Mouse (Mus musculus) MEL (cell line): Measurements from ENCODE around the gene Wasf2. TPM values are rescaled to one million over a fixed set of nuclear protein-coding genes. Genes with fewer than 3 reads are reported as not detected.

Source experiments
- DNase-seq: peaks from one replicate; pipeline ENCODE4 v3.0.0; 2011; ENCODE audit warnings: low read depth, low spot score
- H3K27ac ChIP-seq: 2 replicates; pipeline ENCODE4 v1.5.1; 2012; ENCODE audit warnings: low read depth, mild to moderate bottlenecking, control low read depth, low read length, moderate library complexity; ENCODE audit not compliant: control insufficient read depth
- H3K27me3 ChIP-seq, 2 experiments: fragments of 150-350 bp in 1 of 2; sonication (generic) in 1 of 2; 2 replicates each; pipeline ENCODE4 v1.6.1; 2012; ENCODE audit warnings: low read length in 2 of 2, mild to moderate bottlenecking in 2 of 2, improper control_type of control experiment in 1 of 2, moderate library complexity in 1 of 2; ENCODE audit not compliant: insufficient read depth in 2 of 2, control insufficient read depth in 1 of 2
- H3K36me3 ChIP-seq, 2 experiments: 2 replicates each; pipeline ENCODE4 v1.6.1; 2012 to 2014; ENCODE audit warnings: low read length in 2 of 2, improper control_type of control experiment in 1 of 2, inconsistent platforms in 1 of 2, mild to moderate bottlenecking in 1 of 2; ENCODE audit not compliant: insufficient read depth in 2 of 2, control insufficient read depth in 1 of 2
- H3K4me1 ChIP-seq, 2 experiments: fragments of 150-350 bp in 1 of 2; sonication (generic) in 1 of 2; 2 replicates each; pipeline ENCODE4 v1.6.1; 2012; ENCODE audit warnings: low read length in 2 of 2, improper control_type of control experiment in 1 of 2, mild to moderate bottlenecking in 1 of 2; ENCODE audit not compliant: insufficient read depth in 2 of 2, control insufficient read depth in 1 of 2
- H3K4me3 ChIP-seq, 2 experiments: fragments of 150-350 bp in 1 of 2; sonication (generic) in 1 of 2; 2 replicates each; pipeline ENCODE4 v1.5.1; 2012; ENCODE audit warnings: low read depth in 2 of 2, low read length in 2 of 2, mild to moderate bottlenecking in 2 of 2, moderate library complexity in 2 of 2, control low read depth in 1 of 2, improper control_type of control experiment in 1 of 2; ENCODE audit not compliant: control insufficient read depth in 1 of 2, insufficient read depth in 1 of 2
- H3K79me2 ChIP-seq: 2 replicates; pipeline ENCODE4 v1.6.1; 2012; ENCODE audit warnings: mild to moderate bottlenecking, low read length, moderate library complexity; ENCODE audit not compliant: control insufficient read depth, poor library complexity, insufficient read depth
- H3K9ac ChIP-seq: 2 replicates; pipeline ENCODE4 v1.6.1; 2012; ENCODE audit warnings: low read depth, mild to moderate bottlenecking, control low read depth, low read length, moderate library complexity; ENCODE audit not compliant: control insufficient read depth, poor library complexity, severe bottlenecking
- H3K9me3 ChIP-seq: fragments of 150-350 bp; sonication (generic); replicated peaks from 2 replicates; pipeline ENCODE4 v1.6.1; 2012; ENCODE audit warnings: mild to moderate bottlenecking, low read length, improper control_type of control experiment, moderate library complexity; ENCODE audit not compliant: insufficient read depth
- BHLHE40 ChIP-seq: IDR thresholded peaks from 2 replicates; pipeline ENCODE4 v1.6.1; 2012; ENCODE audit warnings: low read depth, mild to moderate bottlenecking, inconsistent platforms, low read length, improper control_type of control experiment, borderline replicate concordance
- CHD2 ChIP-seq: IDR thresholded peaks from 2 replicates; pipeline ENCODE4 v1.6.1; 2011; ENCODE audit warnings: low read length, improper control_type of control experiment
- CTCF ChIP-seq, 3 experiments: IDR thresholded peaks in 2 of 3; conservative IDR thresholded peaks in 1 of 3; 2 replicates each; pipeline ENCODE4 v1.5.1; 2011 to 2012; ENCODE audit warnings: low read length in 3 of 3, low read depth in 2 of 3, mild to moderate bottlenecking in 2 of 3, improper control_type of control experiment in 1 of 3, inconsistent platforms in 1 of 3, mixed read lengths in 1 of 3, moderate library complexity in 1 of 3; ENCODE audit not compliant: control insufficient read depth in 1 of 3, insufficient read depth in 1 of 3, poor library complexity in 1 of 3, severe bottlenecking in 1 of 3
- ELF1 ChIP-seq: IDR thresholded peaks from 2 replicates; pipeline ENCODE4 v1.6.1; 2014; ENCODE audit warnings: low read depth, mild to moderate bottlenecking, inconsistent platforms, low read length, improper control_type of control experiment, moderate library complexity
- EP300 ChIP-seq, 2 experiments: IDR thresholded peaks; 2 replicates each; pipeline ENCODE4 v1.6.1; 2011; ENCODE audit warnings: improper control_type of control experiment in 2 of 2, low read length in 2 of 2, low read depth in 1 of 2, mild to moderate bottlenecking in 1 of 2
- ETS1 ChIP-seq: IDR thresholded peaks from 2 replicates; pipeline ENCODE4 v1.6.1; 2012; ENCODE audit warnings: low read depth, mild to moderate bottlenecking, inconsistent platforms, low read length, improper control_type of control experiment, moderate library complexity
- GABPA ChIP-seq: IDR thresholded peaks from 2 replicates; pipeline ENCODE4 v1.6.1; 2012; ENCODE audit warnings: low read depth, mild to moderate bottlenecking, inconsistent platforms, low read length, improper control_type of control experiment, moderate library complexity
- GATA1 ChIP-seq: IDR thresholded peaks from 2 replicates; pipeline ENCODE4 v1.6.1; 2011; ENCODE audit warnings: low read depth, low read length, improper control_type of control experiment
- MAFK ChIP-seq: IDR thresholded peaks from 2 replicates; pipeline ENCODE4 v1.6.1; 2011; ENCODE audit warnings: low read depth, mild to moderate bottlenecking, low read length, improper control_type of control experiment, borderline replicate concordance
- MAX ChIP-seq: IDR thresholded peaks from 2 replicates; pipeline ENCODE4 v1.6.1; 2011; ENCODE audit warnings: low read length, improper control_type of control experiment
- MAZ ChIP-seq: IDR thresholded peaks from 2 replicates; pipeline ENCODE4 v1.6.1; 2012; ENCODE audit warnings: low read depth, mild to moderate bottlenecking, inconsistent platforms, low read length, improper control_type of control experiment
- MEF2A ChIP-seq: IDR thresholded peaks from 2 replicates; pipeline ENCODE4 v1.6.1; 2014; ENCODE audit warnings: low read depth, mild to moderate bottlenecking, inconsistent platforms, low read length, improper control_type of control experiment; ENCODE audit not compliant: poor library complexity, insufficient replicate concordance, severe bottlenecking; ENCODE audit errors: extremely low read depth
- MYC ChIP-seq: IDR thresholded peaks from 2 replicates; pipeline ENCODE4 v1.6.1; 2011; ENCODE audit warnings: low read depth, mild to moderate bottlenecking, low read length, improper control_type of control experiment, moderate library complexity
- POLR2AphosphoS2 ChIP-seq: IDR thresholded peaks from 2 replicates; pipeline ENCODE4 v1.6.1; 2011; ENCODE audit warnings: low read length, improper control_type of control experiment
- POLR2AphosphoS5 ChIP-seq: IDR thresholded peaks from 2 replicates; pipeline ENCODE4 v1.6.1; 2012; ENCODE audit warnings: low read depth, borderline replicate concordance, mild to moderate bottlenecking, inconsistent platforms, low read length, moderate library complexity, mixed read lengths
- RAD21 ChIP-seq: IDR thresholded peaks from 2 replicates; pipeline ENCODE4 v1.6.1; 2011; ENCODE audit warnings: mild to moderate bottlenecking, low read depth, low read length, improper control_type of control experiment
- SIN3A ChIP-seq: IDR thresholded peaks from 2 replicates; pipeline ENCODE4 v1.6.1; 2012; ENCODE audit warnings: low read length, improper control_type of control experiment, inconsistent platforms
- SMC3 ChIP-seq: IDR thresholded peaks from 2 replicates; pipeline ENCODE4 v1.6.1; 2011; ENCODE audit warnings: low read depth, low read length, improper control_type of control experiment
- TAL1 ChIP-seq: IDR thresholded peaks from 2 replicates; pipeline ENCODE4 v1.6.1; 2012; ENCODE audit warnings: mild to moderate bottlenecking, inconsistent platforms, low read length, moderate library complexity, mixed read lengths
- TBP ChIP-seq: IDR thresholded peaks from 2 replicates; pipeline ENCODE4 v1.8.0; 2011; ENCODE audit warnings: low read depth, low read length, improper control_type of control experiment
- TCF12 ChIP-seq: IDR thresholded peaks from 2 replicates; pipeline ENCODE4 v1.6.1; 2014; ENCODE audit warnings: low read depth, mild to moderate bottlenecking, inconsistent platforms, low read length, improper control_type of control experiment, moderate library complexity
- UBTF ChIP-seq: IDR thresholded peaks from 2 replicates; pipeline ENCODE4 v1.6.1; 2012; ENCODE audit warnings: low read depth, mild to moderate bottlenecking, inconsistent platforms, low read length, improper control_type of control experiment, moderate library complexity, borderline replicate concordance; ENCODE audit not compliant: insufficient read depth
- USF1 ChIP-seq: IDR thresholded peaks from 2 replicates; pipeline ENCODE4 v1.6.1; 2014; ENCODE audit warnings: low read depth, mild to moderate bottlenecking, inconsistent platforms, low read length, improper control_type of control experiment, moderate library complexity
- USF2 ChIP-seq, 2 experiments: IDR thresholded peaks; 2 replicates each; pipeline ENCODE4 v1.6.1; 2011 to 2012; ENCODE audit warnings: improper control_type of control experiment in 2 of 2, low read length in 2 of 2, borderline replicate concordance in 1 of 2, inconsistent platforms in 1 of 2, low read depth in 1 of 2, mild to moderate bottlenecking in 1 of 2; ENCODE audit not compliant: insufficient read depth in 1 of 2
- ZC3H11A ChIP-seq: IDR thresholded peaks from 2 replicates; pipeline ENCODE4 v1.6.1; 2012; ENCODE audit warnings: low read depth, mild to moderate bottlenecking, inconsistent platforms, low read length, improper control_type of control experiment
- ZKSCAN1 ChIP-seq: IDR thresholded peaks from 2 replicates; pipeline ENCODE4 v1.6.1; 2012; ENCODE audit warnings: low read depth, mild to moderate bottlenecking, inconsistent platforms, low read length, improper control_type of control experiment, moderate library complexity
- ZMIZ1 ChIP-seq: IDR thresholded peaks from 2 replicates; pipeline ENCODE4 v1.6.1; 2012; ENCODE audit warnings: low read depth, mild to moderate bottlenecking, inconsistent platforms, low read length, improper control_type of control experiment, moderate library complexity
- ZNF384 ChIP-seq: IDR thresholded peaks from 2 replicates; pipeline ENCODE4 v1.6.1; 2012; ENCODE audit warnings: low read depth, mild to moderate bottlenecking, inconsistent platforms, low read length, improper control_type of control experiment
- polyA plus RNA-seq, 2 experiments: library from polyadenylated mRNA; stranded (reverse) in 1 of 2; unstranded in 1 of 2; fragments of >175 nt in 1 of 2; fragments of >200 nt in 1 of 2; gene quantifications; 2 replicates each; pipeline versions ENCODE4 v1.2.1 to v1.2.4; 2012; ENCODE audit warnings: low replicate concordance in 2 of 2, low read depth in 1 of 2; ENCODE audit not compliant: insufficient read length in 2 of 2, insufficient read depth in 1 of 2, missing spikeins in 1 of 2
- total RNA-seq: library from RNA; depleted of rRNA; stranded (reverse); fragments of 300-350 nt; gene quantifications from 2 replicates; pipeline ENCODE4 v1.2.3, GENCODE M21; 2012

Wasf2 gene
- total and polyA plus RNA-seq, 3 experiments = 16.4 to 53.7 TPM; not detected in 1

DNA sequence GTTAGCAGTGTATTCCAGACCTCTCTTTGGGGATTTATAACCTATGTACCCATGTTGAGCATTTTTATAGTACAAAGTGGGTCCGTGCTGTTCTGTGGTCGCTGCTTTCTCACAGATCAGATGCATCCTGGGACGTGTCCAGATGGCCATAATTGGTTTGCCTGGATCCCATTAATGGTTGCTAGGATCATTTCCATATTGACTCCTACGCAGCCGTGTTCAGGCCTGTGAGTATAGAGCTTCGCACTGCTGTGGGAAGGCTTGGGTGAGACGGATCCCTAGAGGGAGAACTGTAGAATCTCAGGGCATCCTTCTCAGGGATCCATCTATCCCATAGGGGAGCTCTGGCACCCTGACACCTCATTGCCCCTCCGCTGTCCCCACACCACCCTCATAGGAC, 99.3 kb downstream of the Wasf2 start:
- Histone ChIP-seq H3K27ac (no peak overlapping the region), H3K79me2 (no peaks in the 10 kb centered on the region), H3K4me3 (no peak overlapping the region), H3K9ac (no peak overlapping the region), H3K27me3 (no peaks in the 10 kb centered on the region), H3K4me1 (peaks cover 0 to 6% of the 10 kb centered on the region in 2 experiments; a peak in 2 of 4 replicates), H3K36me3 (peaks cover 0 to 3% of the 10 kb centered on the region in 2 experiments; a peak in 1 of 4 replicates), H3K9me3 (no peaks in the 10 kb centered on the region)
- TF ChIP-seq SIN3A (no peak), UBTF (no peak), USF2 (IDR thresholded peaks at IDR 0.05; ENCODE audit: borderline replicate concordance in 1 of 2, insufficient read depth in 1 of 2, low read depth in 1 of 2, low read length in 2 of 2) (no peak), TCF12 (no peak), CHD2 (no peak), BHLHE40 (no peak), MAFK (no peak), SMC3 (no peak), POLR2AphosphoS2 (no peak), TAL1 (no peak), ZNF384 (no peak), ELF1 (no peak), GABPA (no peak), ETS1 (no peak), TBP (no peak)
- DNase-seq = no peak

DNA sequence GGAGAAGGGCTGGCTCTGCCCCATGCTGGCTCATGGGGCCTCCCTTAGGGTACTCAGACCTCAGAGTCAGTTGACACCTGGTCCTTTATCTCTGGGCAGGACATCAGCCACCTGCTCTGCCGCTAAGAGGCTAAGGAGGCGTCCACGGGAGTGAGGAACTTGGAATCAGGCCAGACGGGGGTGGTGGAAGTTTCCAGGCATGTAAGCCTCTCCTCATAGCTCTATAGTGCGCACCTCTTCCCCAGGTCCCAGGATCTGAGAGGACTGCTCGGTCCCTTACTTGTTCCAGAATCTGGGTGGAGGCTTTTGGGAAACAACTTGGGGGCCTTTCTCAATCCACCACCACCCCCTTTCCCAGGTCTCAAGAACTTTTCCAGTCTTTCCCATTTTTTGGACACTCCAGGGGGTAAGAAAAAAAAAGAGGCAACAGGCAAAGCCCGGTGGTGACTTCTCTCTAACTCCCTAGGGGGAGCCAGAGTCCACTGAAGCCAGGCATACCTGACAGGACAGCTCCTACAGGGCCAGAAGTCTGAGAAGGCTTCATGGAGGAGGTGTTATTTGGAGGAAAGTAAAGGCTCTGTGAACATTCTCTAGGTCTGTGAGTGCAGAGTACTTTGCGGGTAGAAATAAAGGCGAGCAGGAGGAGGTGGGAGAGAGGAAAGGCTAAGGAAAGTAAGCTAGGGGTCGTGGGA, 103.1 kb downstream of the Wasf2 start:
- Histone ChIP-seq H3K9ac (peak overlapping the region; percentile 17; the same call in 1 of the 2 replicates), H3K4me3 (no peak overlapping the region), H3K4me1 (peaks cover 0 to 8% of the 10 kb centered on the region in 2 experiments; a peak in 3 of 4 replicates), H3K9me3 (no peaks in the 10 kb centered on the region), H3K36me3 (peaks cover 0 to 5% of the 10 kb centered on the region in 2 experiments; a peak in 1 of 4 replicates), H3K79me2 (no peaks in the 10 kb centered on the region), H3K27me3 (no peaks in the 10 kb centered on the region), H3K27ac (no peak overlapping the region)
- TF ChIP-seq USF1 = no peak
- TF ChIP-seq UBTF = no peak
- 0 out of 2 replicates have a peak, but pooled peaks have one; percentile 35 for TF ChIP-seq MAZ
- TF ChIP-seq SIN3A = peak; percentile 44; the same call in 1 of the 2 replicates
- TF ChIP-seq GABPA = no peak
- no peak for TF ChIP-seq MYC
- peak; percentile 85 for TF ChIP-seq SMC3
- TF ChIP-seq MEF2A = no peak
- TF ChIP-seq ZNF384 = peak; percentile 82
- peak; percentile 51 to 86 (median 82) for TF ChIP-seq CTCF (IDR thresholded peaks at IDR 0.05 in 2 of 3, conservative IDR thresholded peaks at IDR 0.05 in 1 of 3; ENCODE audit: control insufficient read depth in 1 of 3, insufficient read depth in 1 of 3, low read depth in 2 of 3, low read length in 3 of 3, poor library complexity in 1 of 3, severe bottlenecking in 1 of 3)
- no peak for TF ChIP-seq POLR2AphosphoS5
- peak; percentile 89 for TF ChIP-seq RAD21
- peak; percentile 87 for TF ChIP-seq ZC3H11A
- no peak for TF ChIP-seq MAFK
- no peak for TF ChIP-seq CHD2
- peak; percentile 74; the same call in 1 of the 2 replicates for TF ChIP-seq ZKSCAN1
- TF ChIP-seq ZMIZ1 = no peak
- 0 out of 2 replicates have a peak, but pooled peaks have one; percentile 20 for TF ChIP-seq MAX
- TF ChIP-seq TCF12 = peak; percentile 72
- peak; percentile 42; the same call in 1 of the 2 replicates for TF ChIP-seq ETS1
- TF ChIP-seq GATA1 = no peak
- TF ChIP-seq POLR2AphosphoS2 = no peak
- TF ChIP-seq TAL1 = peak; percentile 57
- TF ChIP-seq EP300 (IDR thresholded peaks at IDR 0.05; ENCODE audit: low read depth in 1 of 2, low read length in 2 of 2) = peak; percentile 56 to 66
- DNase-seq = peak; percentile 72
